Mouse (Mus musculus) adrenal gland, postnatal 10 days (tissue): ENCODE measurements at regions not wholly inside any gene's neighbourhood (a gene's known extent, or its start where the extent isn't known, plus 50 kb on each side); places are given as distances from the start of the nearest gene placed in this dataset.

Experiments
- DNase-seq: peaks from one replicate; pipeline ENCODE4 v3.0.0; 2021; ENCODE audit warnings: mixed read lengths

- no peak for DNase-seq
These were observed 645.4 kb upstream of the Gm10131 start for GRCm38 (mm10) chr8:34756916-34757315.

- no peak for DNase-seq
These were observed 644.6 kb upstream of the Gm10131 start for GRCm38 (mm10) chr8:34756171-34756570.

- DNase-seq: no peak
These were observed 643.9 kb upstream of the Gm10131 start for GRCm38 (mm10) chr8:34755480-34755879.

- DNase-seq: no peak
These were observed 641.5 kb upstream of the Gm10131 start for GRCm38 (mm10) chr8:34753046-34753445.

GRCm38 (mm10) chr8:34748521-34748920 is 637.0 kb upstream of the Gm10131 start:
- DNase-seq: no peak

GRCm38 (mm10) chr8:34745706-34746105 is 634.2 kb upstream of the Gm10131 start:
- DNase-seq: no peak

- no peak for DNase-seq
These were observed 633.1 kb upstream of the Gm10131 start for GRCm38 (mm10) chr8:34744682-34745081.

- DNase-seq: no peak
These were observed 632.6 kb upstream of the Gm10131 start for GRCm38 (mm10) chr8:34744179-34744578.

- no peak for DNase-seq
These were observed 631.6 kb upstream of the Gm10131 start for GRCm38 (mm10) chr8:34743137-34743536.

GRCm38 (mm10) chr8:34740836-34741235 is 629.3 kb upstream of the Gm10131 start:
- DNase-seq: no peak

GRCm38 (mm10) chr8:34739836-34740804 is 628.6 kb upstream of the Gm10131 start:
- DNase-seq: no peak

- no peak for DNase-seq
These were observed 624.7 kb upstream of the Gm10131 start for GRCm38 (mm10) chr8:34736214-34736613.

- no peak for DNase-seq
These were observed 623.5 kb upstream of the Gm10131 start for GRCm38 (mm10) chr8:34735006-34735405.

GRCm38 (mm10) chr8:34732808-34733207 is 621.3 kb upstream of the Gm10131 start:
- no peak for DNase-seq

GRCm38 (mm10) chr8:34732362-34732761 is 620.8 kb upstream of the Gm10131 start:
- DNase-seq: no peak

- DNase-seq: no peak
These were observed 619.8 kb upstream of the Gm10131 start for GRCm38 (mm10) chr8:34731096-34731999.

- no peak for DNase-seq
These were observed 618.0 kb upstream of the Gm10131 start for GRCm38 (mm10) chr8:34729585-34729984.

- no peak for DNase-seq
These were observed 616.2 kb upstream of the Gm10131 start for GRCm38 (mm10) chr8:34727699-34728098.

- DNase-seq: no peak
These were observed 614.7 kb upstream of the Gm10131 start for GRCm38 (mm10) chr8:34726145-34726767.

- DNase-seq: no peak
These were observed 614.0 kb upstream of the Gm10131 start for GRCm38 (mm10) chr8:34725546-34725945.

GRCm38 (mm10) chr8:34709911-34710733 is 598.6 kb upstream of the Gm10131 start:
- DNase-seq: no peak

GRCm38 (mm10) chr8:34709316-34709715 is 597.8 kb upstream of the Gm10131 start:
- no peak for DNase-seq
